Mouse (Mus musculus) forebrain, embryonic 12.5 days (tissue): ENCODE results near the gene Lrfn1. TPM values are rescaled to one million over a fixed set of nuclear protein-coding genes. Genes with fewer than 3 reads are reported as not detected.

Source experiments
- ATAC-seq: fragments of 200-750 bp; cut with Nextera tagmentation; 2 replicates; pipeline ENCODE4 v1.8.0; 2017; ENCODE audit warnings: moderate TSS enrichment; ENCODE audit not compliant: low FRiP score
- H3K27ac ChIP-seq: fragments of 300-500 bp; sonication (generic); 2 replicates; pipeline ENCODE4 v1.5.1; 2016; ENCODE audit warnings: mild to moderate bottlenecking
- H3K27me3 ChIP-seq: fragments of 300-500 bp; sonication (generic); 2 replicates; pipeline ENCODE4 v1.6.1; 2016; ENCODE audit warnings: mild to moderate bottlenecking
- H3K36me3 ChIP-seq: fragments of 300-500 bp; sonication (generic); replicated peaks from 2 replicates; pipeline ENCODE4 v1.6.1; 2016; ENCODE audit warnings: mild to moderate bottlenecking
- H3K4me1 ChIP-seq: fragments of 300-500 bp; sonication (generic); 2 replicates; pipeline ENCODE4 v1.6.1; 2016
- H3K4me2 ChIP-seq: fragments of 300-500 bp; sonication (generic); 2 replicates; pipeline ENCODE4 v1.6.1; 2016; ENCODE audit warnings: mild to moderate bottlenecking, moderate library complexity
- H3K4me3 ChIP-seq: fragments of 300-500 bp; sonication (generic); replicated peaks from 2 replicates; pipeline ENCODE4 v1.5.1; 2016; ENCODE audit warnings: mild to moderate bottlenecking
- H3K9ac ChIP-seq: fragments of 300-500 bp; sonication (generic); 2 replicates; pipeline ENCODE4 v1.6.1; 2016; ENCODE audit warnings: mild to moderate bottlenecking
- H3K9me3 ChIP-seq: fragments of 300-500 bp; sonication (generic); 2 replicates; pipeline ENCODE4 v1.6.1; 2016
- WGBS: fragments of 180-500 bp; shearing (Covaris S2); methylation state at CpG from one replicate; pipeline ENCODE4 v1.1.7; 2016; 5-methylcytosine and 5-hydroxymethylcytosine counted together
- polyA plus RNA-seq: library from polyadenylated mRNA; unstranded; fragments of >200 nt; fragmentation: Nextera tagmentation; extraction: Ambion mirVana; gene quantifications from 2 replicates; pipeline ENCODE4 v1.2.1, GENCODE M21; 2016

Gene Lrfn1
- polyA plus RNA-seq, 1 experiment from 2014 or later = 8.8 TPM

DNA sequence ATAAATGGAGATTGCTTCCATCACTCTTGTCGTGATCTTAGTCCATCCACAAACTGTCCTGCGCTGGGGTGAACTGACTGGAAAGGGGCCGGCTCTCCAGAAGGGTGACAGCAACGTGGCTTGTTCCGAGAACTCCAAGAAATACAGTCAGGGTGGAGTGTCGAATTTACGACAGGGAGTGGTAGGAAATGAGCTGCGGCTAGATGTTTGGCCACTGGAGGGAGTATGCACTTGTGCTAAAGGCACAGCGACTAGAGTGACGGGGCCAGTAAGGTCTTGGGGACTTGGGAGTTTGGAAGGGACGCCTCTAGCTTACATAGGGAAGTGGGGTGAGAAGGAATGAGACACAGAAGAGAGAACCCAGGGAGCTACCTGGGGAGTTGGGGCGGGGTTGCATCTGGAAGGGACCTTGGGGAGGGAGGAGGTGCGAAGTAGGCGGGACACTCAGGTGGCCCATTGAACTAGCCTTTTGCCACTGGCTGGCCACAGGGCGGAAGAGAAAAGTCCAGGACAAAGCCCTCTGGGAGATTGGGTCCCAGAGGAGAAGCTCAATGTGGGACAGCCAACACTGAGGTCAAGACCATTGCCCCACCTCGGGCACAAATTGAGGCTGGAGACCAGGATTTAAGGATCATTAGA is 14.7 kb upstream of the Lrfn1 start, which contains the start of gene Gmfg:
TSS of gene Gmfg (plus strand) at position 516 of the 639 bp plus-strand sequence.
- H3K9ac ChIP-seq = peak within 1 kb of the TSS; percentile 56
- H3K4me2 ChIP-seq = peak within 1 kb of the TSS; percentile 62
- peak within 1 kb of the TSS; percentile 92 for H3K4me3 ChIP-seq
- WGBS = 2% methylated on average over 16 of the region's 16 CpGs
- peaks cover 31% of the 10 kb centered on the region for H3K4me1 ChIP-seq
- ATAC-seq = peak; percentile 20; the same call in 1 of the 2 replicates
- H3K27me3 ChIP-seq = no peaks in the 10 kb centered on the region
- H3K9me3 ChIP-seq = no peaks in the 10 kb centered on the region
- peak within 1 kb of the TSS; percentile 56; the same call in 1 of the 2 replicates for H3K27ac ChIP-seq
- H3K36me3 ChIP-seq = peaks cover 17% of the 10 kb centered on the region; the same call in 1 of the 2 replicates

DNA sequence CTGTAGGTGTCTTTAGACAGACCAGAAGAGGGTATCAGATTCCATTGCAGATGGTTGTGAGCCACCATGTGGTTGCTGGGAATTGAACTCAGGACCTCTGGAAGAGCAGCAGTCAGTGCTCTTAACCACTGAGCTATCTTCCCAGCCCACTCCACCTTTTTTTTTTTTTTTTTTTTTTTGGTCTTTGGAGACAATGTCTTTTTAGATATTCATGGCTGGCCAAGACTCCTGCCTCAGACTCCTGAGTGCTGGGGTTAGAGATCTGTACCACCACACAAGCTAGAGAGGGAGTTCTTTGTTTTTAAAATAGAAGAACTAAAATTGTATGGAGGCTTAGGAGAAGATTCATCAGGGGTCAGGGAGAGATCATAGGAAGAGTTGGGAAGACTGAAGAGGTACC is 13.8 kb upstream of the Lrfn1 start:
- Histone ChIP-seq H3K36me3 (peaks cover 11% of the 10 kb centered on the region; the same call in 1 of the 2 replicates), H3K4me1 (peaks cover 31% of the 10 kb centered on the region), H3K4me3 (no peak overlapping the region), H3K27ac (no peak overlapping the region), H3K27me3 (no peaks in the 10 kb centered on the region), H3K4me2 (no peak overlapping the region), H3K9ac (no peak overlapping the region), H3K9me3 (no peaks in the 10 kb centered on the region)
- no peak for ATAC-seq

DNA sequence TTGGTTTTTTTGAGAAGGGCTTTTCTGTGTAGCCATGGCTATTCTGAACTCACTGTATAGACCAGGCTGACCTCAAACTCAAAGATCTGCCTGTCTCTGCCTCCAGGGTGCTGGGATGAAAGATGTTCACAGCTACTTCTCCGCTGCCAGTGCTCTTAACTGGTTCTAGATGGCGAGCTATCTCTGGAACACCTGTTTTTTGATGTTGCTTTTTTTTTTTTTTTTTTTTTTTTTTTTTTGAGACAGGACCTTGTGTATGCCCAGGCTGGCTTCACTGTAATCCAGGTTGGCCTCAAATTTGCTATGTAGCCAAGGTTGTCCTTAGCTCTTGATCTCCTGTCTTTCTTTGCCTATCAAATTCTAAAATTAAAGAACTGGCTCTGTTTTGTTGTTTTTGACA is 13.0 kb upstream of the Lrfn1 start:
- H3K9me3 ChIP-seq = no peaks in the 10 kb centered on the region
- ATAC-seq = no peak
- H3K4me2 ChIP-seq = no peak overlapping the region
- H3K36me3 ChIP-seq = 0 out of 2 replicates have a peak, but pooled peaks cover 4% of the 10 kb centered on the region
- H3K27me3 ChIP-seq = no peaks in the 10 kb centered on the region
- peaks cover 23% of the 10 kb centered on the region for H3K4me1 ChIP-seq
- 89% methylated on average over 2 of the region's 2 CpGs for WGBS
- no peak overlapping the region for H3K27ac ChIP-seq
- no peak overlapping the region for H3K4me3 ChIP-seq
- H3K9ac ChIP-seq = no peak overlapping the region

DNA sequence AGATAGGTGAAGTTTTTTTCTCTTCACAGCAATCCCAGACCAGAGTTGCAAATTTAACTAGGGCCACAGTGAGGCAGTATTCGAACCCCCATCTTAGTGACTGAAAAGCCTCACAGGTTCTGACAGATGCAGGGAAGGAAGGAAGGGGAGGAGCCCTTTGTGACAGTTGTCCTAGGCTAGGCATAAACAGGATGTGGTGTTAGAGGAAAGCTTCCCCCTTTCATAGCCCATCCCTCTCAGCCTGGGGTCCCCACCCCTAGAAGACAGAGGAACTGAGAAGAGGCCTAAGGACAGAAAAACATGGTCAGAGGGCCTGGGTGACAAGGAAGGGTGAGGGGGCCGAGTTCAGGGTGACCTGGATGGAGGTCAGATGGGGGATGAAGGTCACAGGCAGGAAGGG is 11.0 kb upstream of the Lrfn1 start:
- H3K4me3 ChIP-seq = no peak overlapping the region
- H3K27me3 ChIP-seq = 0 out of 2 replicates have a peak, but pooled peaks cover 11% of the 10 kb centered on the region
- H3K36me3 ChIP-seq = no peaks in the 10 kb centered on the region
- H3K9ac ChIP-seq = no peak overlapping the region
- no peak for ATAC-seq
- H3K4me2 ChIP-seq = no peak overlapping the region
- H3K9me3 ChIP-seq = no peaks in the 10 kb centered on the region
- 59% methylated on average over 2 of the region's 2 CpGs for WGBS
- peaks cover 4% of the 10 kb centered on the region for H3K4me1 ChIP-seq
- no peak overlapping the region for H3K27ac ChIP-seq

DNA sequence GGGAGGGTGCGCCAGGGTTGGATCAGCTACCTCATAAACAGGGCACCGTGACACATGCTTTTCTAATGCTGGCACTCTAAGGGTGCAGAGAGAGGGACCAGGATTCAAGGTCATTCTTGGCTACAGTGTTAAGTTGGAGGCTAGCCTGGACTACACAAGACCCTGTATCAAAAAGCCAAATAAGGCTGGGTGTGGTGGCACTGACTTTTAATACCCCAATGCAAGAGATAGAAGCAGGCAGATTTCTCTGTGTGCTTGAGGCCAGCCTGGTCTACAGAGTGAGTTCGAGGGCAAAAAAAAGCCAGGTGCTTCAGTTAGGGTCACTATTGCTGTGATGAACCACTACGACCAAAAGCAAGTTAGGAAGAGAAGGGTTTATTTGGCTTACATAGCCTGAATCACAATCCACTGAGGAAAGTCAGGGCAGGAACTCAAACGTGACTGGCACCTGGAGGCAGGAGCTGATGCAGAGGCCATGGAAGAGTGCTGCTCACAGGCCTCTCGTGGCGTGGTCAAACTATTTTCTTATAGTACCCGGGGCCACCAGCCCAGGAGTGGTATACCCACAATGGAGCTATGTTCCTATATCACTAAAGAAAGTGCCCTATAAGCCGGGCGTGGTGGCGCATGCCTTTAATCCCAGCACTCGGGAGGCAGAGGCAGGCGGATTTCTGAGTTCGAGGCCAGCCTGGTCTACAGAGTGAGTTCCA is 9.8 kb upstream of the Lrfn1 start:
- WGBS = 87% methylated on average over 14 of the region's 14 CpGs
- H3K36me3 ChIP-seq = no peaks in the 10 kb centered on the region
- no peak overlapping the region for H3K4me3 ChIP-seq
- no peaks in the 10 kb centered on the region for H3K9me3 ChIP-seq
- H3K27ac ChIP-seq = no peak overlapping the region
- no peak overlapping the region for H3K9ac ChIP-seq
- no peak for ATAC-seq
- no peak overlapping the region for H3K4me2 ChIP-seq
- peaks cover 9% of the 10 kb centered on the region for H3K4me1 ChIP-seq
- 0 out of 2 replicates have a peak, but pooled peaks cover 14% of the 10 kb centered on the region for H3K27me3 ChIP-seq

DNA sequence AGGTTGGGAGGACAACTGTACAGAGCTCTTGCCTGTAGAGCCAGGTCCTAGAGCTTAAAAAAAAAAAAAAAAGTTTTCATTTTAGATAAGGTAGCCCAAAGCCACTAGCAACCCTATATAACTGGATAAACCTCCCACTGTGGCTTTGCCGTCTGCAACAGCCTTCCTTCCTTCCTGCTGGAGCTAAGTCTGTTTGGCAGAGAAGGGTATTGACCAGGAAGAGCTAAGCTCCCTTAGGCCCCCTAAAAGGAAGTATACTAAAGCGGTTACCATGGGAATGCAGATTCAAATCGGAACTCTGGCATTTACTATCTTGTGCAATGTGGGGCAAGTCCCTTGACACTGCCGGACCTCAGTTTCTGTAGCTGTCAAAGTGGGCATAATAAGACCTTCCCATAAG is 9.1 kb upstream of the Lrfn1 start:
- 55% methylated on average over 4 of the region's 4 CpGs for WGBS
- Histone ChIP-seq H3K27me3 (0 out of 2 replicates have a peak, but pooled peaks cover 14% of the 10 kb centered on the region), H3K9ac (no peak overlapping the region), H3K36me3 (no peaks in the 10 kb centered on the region), H3K4me3 (no peak overlapping the region), H3K4me1 (peaks cover 12% of the 10 kb centered on the region), H3K27ac (no peak overlapping the region), H3K4me2 (no peak overlapping the region), H3K9me3 (no peaks in the 10 kb centered on the region)
- no peak for ATAC-seq

DNA sequence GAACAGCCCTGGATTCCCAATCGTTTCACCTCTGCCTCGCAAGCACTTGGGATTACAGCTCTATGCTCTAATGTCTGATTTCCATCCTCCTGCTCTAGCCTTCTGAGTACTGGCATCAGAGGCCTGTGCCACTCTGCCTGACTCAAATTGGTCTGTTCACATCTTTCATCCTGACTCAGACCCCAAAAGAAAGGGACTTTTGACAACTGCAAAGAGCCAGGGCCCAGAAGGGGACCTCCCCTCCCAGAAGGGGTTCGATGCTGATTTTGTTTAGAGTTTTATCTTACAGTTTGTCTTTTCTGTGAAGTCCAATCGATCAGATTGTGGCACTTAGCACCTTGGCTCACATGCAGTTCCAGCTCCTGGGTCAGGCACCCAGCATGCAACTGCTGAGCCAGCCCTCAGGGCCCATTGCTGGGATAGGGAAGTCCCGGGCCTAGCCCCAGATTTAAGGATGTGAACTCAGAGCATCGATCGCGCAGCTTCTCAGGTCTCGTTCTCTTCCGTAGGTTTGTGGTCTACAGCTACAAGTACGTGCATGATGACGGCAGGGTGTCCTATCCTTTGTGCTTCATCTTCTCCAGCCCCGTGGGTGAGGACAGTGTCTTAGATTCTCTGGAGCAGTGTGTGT is 7.3 kb upstream of the Lrfn1 start:
- H3K27ac ChIP-seq = no peak overlapping the region
- WGBS = 87% methylated on average over 13 of the region's 13 CpGs
- ATAC-seq = no peak
- no peak overlapping the region for H3K4me2 ChIP-seq
- no peaks in the 10 kb centered on the region for H3K9me3 ChIP-seq
- no peak overlapping the region for H3K4me3 ChIP-seq
- H3K4me1 ChIP-seq = peaks cover 14% of the 10 kb centered on the region
- H3K27me3 ChIP-seq = 0 out of 2 replicates have a peak, but pooled peaks cover 14% of the 10 kb centered on the region
- no peaks in the 10 kb centered on the region for H3K36me3 ChIP-seq
- no peak overlapping the region for H3K9ac ChIP-seq

DNA sequence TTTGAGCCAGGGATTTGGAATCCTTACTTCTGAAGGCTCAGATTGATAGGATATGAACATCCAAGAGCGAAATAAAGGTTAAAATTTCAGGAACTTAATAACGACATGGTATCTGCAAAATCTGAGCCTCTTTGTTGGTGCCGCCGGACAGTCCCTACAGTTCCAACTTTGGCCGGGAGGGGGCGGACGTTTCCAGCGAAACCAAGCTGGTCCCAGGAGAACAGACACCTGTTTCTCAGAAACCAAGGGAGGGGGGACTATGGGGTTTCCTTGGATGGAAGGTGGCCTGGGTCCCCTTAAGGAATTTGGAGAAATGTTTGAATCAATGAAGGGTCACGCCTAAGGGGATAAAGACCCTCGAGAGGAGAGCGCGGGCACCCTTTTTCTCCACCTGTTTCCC is 5.3 kb upstream of the Lrfn1 start:
- H3K36me3 ChIP-seq = no peaks in the 10 kb centered on the region
- peak; percentile 25; the same call in 1 of the 2 replicates for ATAC-seq
- H3K27me3 ChIP-seq = 0 out of 2 replicates have a peak, but pooled peaks cover 14% of the 10 kb centered on the region
- H3K27ac ChIP-seq = no peak overlapping the region
- WGBS = 5% methylated on average over 12 of the region's 12 CpGs
- H3K4me1 ChIP-seq = peaks cover 14% of the 10 kb centered on the region
- H3K9me3 ChIP-seq = no peaks in the 10 kb centered on the region
- H3K4me3 ChIP-seq = no peak overlapping the region
- no peak overlapping the region for H3K9ac ChIP-seq
- no peak overlapping the region for H3K4me2 ChIP-seq

DNA sequence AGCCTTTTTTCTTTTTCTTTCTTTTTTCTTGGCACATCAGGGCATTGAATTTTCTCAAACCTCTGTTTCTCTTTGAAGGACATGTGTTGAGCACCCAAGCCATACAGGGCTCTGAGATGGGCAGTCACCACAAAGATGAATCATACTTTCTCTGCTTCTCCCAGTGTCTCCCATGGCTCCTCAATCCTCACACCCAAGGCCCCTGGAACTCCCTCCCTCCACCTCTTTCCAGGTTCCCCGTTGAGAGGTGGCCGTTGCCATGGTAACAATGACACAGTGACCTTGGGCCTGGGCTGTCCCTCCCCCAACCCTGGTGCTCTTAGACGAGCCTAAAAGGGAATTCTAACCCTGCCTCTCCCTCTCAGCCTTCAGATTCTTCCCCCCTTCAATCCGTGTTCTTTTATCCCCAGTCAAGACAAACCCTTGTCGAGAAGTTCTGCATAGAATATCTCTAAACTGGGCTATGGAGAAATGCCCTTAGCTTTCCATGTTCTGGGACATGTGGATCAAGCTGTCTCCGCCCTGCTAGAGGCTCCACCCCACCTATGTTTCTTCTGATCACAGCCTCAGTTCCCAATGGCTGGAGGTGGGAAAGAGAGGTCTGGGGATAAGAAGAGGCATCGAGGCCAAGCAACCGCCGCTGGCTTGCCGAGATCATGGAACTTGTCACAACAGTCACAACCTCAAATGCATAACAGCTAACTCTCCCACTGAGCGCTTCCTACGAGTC is 4.5 kb upstream of the Lrfn1 start:
- H3K27ac ChIP-seq = 0 out of 2 replicates have a peak overlapping the region, but pooled peaks have one; percentile 19
- no peak overlapping the region for H3K9ac ChIP-seq
- H3K9me3 ChIP-seq = no peaks in the 10 kb centered on the region
- H3K4me3 ChIP-seq = no peak overlapping the region
- no peaks in the 10 kb centered on the region for H3K36me3 ChIP-seq
- ATAC-seq = no peak
- H3K27me3 ChIP-seq = 0 out of 2 replicates have a peak, but pooled peaks cover 14% of the 10 kb centered on the region
- H3K4me1 ChIP-seq = peaks cover 14% of the 10 kb centered on the region
- 17% methylated on average over 12 of the region's 12 CpGs for WGBS
- H3K4me2 ChIP-seq = no peak overlapping the region

DNA sequence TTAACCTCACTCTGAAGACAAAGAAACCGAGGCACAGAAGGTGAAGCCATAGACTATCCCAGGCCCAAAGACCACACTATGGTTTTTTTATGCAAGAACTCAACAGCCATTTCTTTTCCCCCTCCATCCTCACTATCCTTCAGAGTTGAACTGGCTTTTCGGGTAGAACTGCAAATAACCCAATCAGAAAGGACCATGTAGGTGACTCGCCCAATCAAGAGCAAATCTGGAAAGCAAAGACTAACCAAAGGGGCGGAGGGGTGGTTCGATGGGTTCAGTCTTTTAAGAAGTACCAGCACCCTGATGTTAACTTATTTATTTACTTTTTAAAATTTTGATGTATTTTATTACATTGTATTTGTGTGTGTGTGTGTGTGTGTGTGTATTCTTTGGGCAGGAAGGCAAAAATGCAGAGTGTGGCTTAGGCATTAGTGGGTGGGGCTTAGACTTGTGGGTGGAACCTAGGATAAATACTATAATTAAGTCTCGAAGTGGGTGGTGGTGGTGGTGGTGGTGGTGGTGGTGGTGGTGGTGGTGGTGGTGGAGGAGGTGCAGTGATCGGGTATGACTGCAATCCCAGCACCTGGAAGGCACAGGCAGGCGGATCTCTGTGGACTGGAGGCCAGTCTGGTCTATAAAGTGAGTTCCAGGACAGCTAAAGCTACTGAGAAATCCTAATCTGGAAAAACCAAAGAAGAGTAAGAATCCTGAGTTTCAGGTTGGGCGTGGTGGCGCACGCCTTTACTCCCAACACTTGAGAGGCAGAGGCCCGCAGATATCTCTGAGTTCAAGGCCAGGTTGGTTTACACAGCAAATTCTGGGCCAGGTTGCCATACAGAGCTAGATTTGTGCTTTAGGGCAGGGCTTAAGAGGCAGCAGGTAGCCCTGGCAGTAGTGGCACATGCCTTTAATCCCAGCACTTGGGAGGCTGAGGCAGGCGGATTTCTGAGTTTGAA is 3.6 kb upstream of the Lrfn1 start:
- H3K4me1 ChIP-seq = peaks cover 20% of the 10 kb centered on the region
- H3K9ac ChIP-seq = no peak overlapping the region
- no peak for ATAC-seq
- no peak overlapping the region for H3K4me2 ChIP-seq
- 71% methylated on average over 13 of the region's 13 CpGs for WGBS
- 0 out of 2 replicates have a peak, but pooled peaks cover 14% of the 10 kb centered on the region for H3K27me3 ChIP-seq
- no peaks in the 10 kb centered on the region for H3K36me3 ChIP-seq
- no peak overlapping the region for H3K4me3 ChIP-seq
- no peaks in the 10 kb centered on the region for H3K9me3 ChIP-seq
- no peak overlapping the region for H3K27ac ChIP-seq

DNA sequence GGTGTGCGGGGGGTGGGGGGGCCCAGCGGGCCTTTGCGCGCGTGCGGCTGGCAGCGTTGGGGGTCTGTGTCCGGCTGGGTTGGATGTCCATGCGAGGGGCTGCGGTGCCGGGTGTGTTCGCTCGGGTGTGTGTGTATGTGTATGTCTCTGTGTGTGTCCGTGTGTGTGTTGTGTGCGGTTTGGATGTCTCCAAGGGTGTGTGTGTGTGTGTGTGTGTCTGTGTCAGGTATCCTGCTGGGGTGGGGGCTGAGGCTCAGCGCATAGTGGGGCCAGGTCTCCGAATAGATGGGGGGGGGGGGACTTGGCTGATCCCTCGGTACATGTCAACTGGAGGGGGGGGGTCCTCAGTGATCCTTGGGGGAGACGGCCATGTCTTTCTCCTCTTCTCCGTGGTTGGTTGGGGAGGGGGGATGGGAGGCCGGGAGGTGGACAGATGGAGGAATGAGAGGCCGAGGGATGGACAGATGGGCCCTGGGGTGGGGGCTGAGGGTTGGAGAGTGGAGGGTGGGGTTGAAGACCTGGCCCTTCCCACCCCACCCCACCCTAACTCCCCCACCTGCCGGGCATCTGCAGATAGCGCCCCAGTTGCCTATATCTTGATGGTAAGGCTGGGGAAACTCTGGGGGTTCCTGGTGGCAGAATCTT is 703 bp downstream of the Lrfn1 start:
- WGBS = 0% methylated on average over 24 of the region's 24 CpGs

More for the DNA sequence above, 703 bp downstream of the Lrfn1 start:
- Histone ChIP-seq H3K36me3 (peaks cover 30% of the 10 kb centered on the region), H3K9me3 (no peaks in the 10 kb centered on the region), H3K27ac (peak overlapping the region; percentile 76), H3K4me3 (peak overlapping the region; percentile 91), H3K27me3 (no peaks in the 10 kb centered on the region), H3K4me1 (peaks cover 13% of the 10 kb centered on the region), H3K4me2 (peak overlapping the region; percentile 91), H3K9ac (peak overlapping the region; percentile 94)
- ATAC-seq = peak; percentile 31; the same call in 1 of the 2 replicates
